Mouse (Mus musculus): Measurements from ENCODE around the gene Pax8.

GRCm38 (mm10) chr2:24500921-24501320 lies 25.5 kb upstream of the Pax8 start:
- TF ChIP-seq CTCF (IDR thresholded peaks at IDR 0.05; ENCODE audit: extremely low read depth, insufficient read depth, insufficient read length, insufficient replicate concordance) = no peak
- no peak for TF ChIP-seq POLR2A (IDR thresholded peaks at IDR 0.05; ENCODE audit: low read depth, low read length)

Measured in spleen, adult 2 months (tissue).